Mouse (Mus musculus) spleen, adult 2 months (tissue): Measurements from ENCODE around the gene Mlf2.

Experiments
- CTCF ChIP-seq: fragments of 200-500 bp; IDR thresholded peaks from 2 replicates; pipeline ENCODE4 v1.5.1; 2011; ENCODE audit warnings: mild to moderate bottlenecking, inconsistent platforms; ENCODE audit not compliant: insufficient read depth, insufficient read length, insufficient replicate concordance; ENCODE audit errors: extremely low read depth
- POLR2A ChIP-seq: fragments of 200-500 bp; IDR thresholded peaks from 2 replicates; pipeline ENCODE4 v1.6.1; 2011; ENCODE audit warnings: low read depth, low read length, inconsistent platforms

DNA sequence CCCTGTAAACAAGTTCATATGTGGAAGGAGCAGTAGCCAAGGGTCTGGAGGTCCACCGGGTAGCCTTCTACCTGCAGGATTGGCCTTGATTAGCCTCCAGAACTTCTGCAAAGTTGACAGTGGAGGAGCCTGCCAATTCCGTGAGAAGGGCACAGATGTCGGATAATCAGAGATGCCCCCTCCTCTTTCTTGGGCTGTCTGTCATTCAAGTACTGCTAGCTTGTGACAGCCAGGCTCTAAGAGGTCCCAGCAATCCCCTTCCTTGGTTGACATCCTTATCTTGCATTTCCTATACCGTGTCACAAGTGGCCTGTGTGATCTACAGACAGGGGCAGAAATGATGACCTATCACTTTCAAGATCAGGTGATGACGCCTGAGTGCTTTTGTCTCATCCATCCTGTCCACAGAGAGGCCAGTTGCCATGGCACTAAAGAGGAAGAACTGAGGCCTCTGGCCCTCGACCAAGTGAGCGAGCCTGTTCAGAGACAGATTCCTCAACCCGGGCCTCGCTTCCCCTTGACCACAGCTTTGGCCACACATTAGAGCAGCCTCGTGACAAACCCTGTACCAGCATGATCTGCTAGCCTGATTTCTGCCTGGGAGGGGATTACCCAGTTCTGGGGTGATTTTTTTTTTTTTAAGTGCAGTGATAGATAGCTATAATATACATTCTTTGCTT is 30.2 kb upstream of the Mlf2 start:
- TF ChIP-seq CTCF (no peak), POLR2A (no peak)
